Mouse (Mus musculus) lung, embryonic 14.5 days (tissue): ENCODE data around the gene Tns1. TPM values are rescaled to one million over a fixed set of nuclear protein-coding genes. Genes with fewer than 3 reads are reported as not detected.

Source experiments
- ATAC-seq: fragments of 200-750 bp; cut with Nextera tagmentation; 2 replicates; pipeline ENCODE4 v1.8.0; 2017; ENCODE audit warnings: mild to moderate bottlenecking, moderate TSS enrichment, moderate library complexity; ENCODE audit not compliant: insufficient read depth
- DNase-seq: peaks from one replicate; pipeline ENCODE4 v3.0.0-alpha.2; 2015
- H3K27ac ChIP-seq: fragments of 300-500 bp; sonication (generic); 2 replicates; pipeline ENCODE4 v1.5.1; 2014; ENCODE audit warnings: low read depth, mild to moderate bottlenecking, moderate library complexity
- H3K27me3 ChIP-seq: fragments of 300-500 bp; sonication (generic); 2 replicates; pipeline ENCODE4 v1.6.1; 2014; ENCODE audit warnings: low read length, control low read depth; ENCODE audit not compliant: insufficient read depth
- H3K36me3 ChIP-seq: fragments of 300-500 bp; sonication (generic); 2 replicates; pipeline ENCODE4 v1.6.1; 2014; ENCODE audit warnings: control low read depth; ENCODE audit not compliant: insufficient read depth
- H3K4me1 ChIP-seq: fragments of 300-500 bp; sonication (generic); 2 replicates; pipeline ENCODE4 v1.6.1; 2014; ENCODE audit warnings: antibody characterized with exemption, control low read depth; ENCODE audit not compliant: insufficient read depth
- H3K4me2 ChIP-seq: fragments of 300-500 bp; sonication (generic); 2 replicates; pipeline ENCODE4 v1.6.1; 2014; ENCODE audit warnings: mild to moderate bottlenecking
- H3K4me3 ChIP-seq: fragments of 300-500 bp; sonication (generic); 2 replicates; pipeline ENCODE4 v1.5.1; 2014; ENCODE audit warnings: low read depth, low read length
- H3K9ac ChIP-seq: fragments of 300-500 bp; sonication (generic); 2 replicates; pipeline ENCODE4 v1.6.1; 2014
- H3K9me3 ChIP-seq: fragments of 300-500 bp; sonication (generic); 2 replicates; pipeline ENCODE4 v1.6.1; 2016; ENCODE audit warnings: low read depth, low read length, control low read depth
- CTCF ChIP-seq: IDR thresholded peaks from 2 replicates; pipeline ENCODE4 v1.5.1; 2016; ENCODE audit warnings: antibody characterized with exemption, low read depth
- WGBS: fragments of 180-500 bp; shearing (Covaris S2); extraction: QIAGEN DNeasy Blood & Tissue Kit; methylation state at CpG from one replicate; pipeline ENCODE4 v1.1.7; 2014; 5-methylcytosine and 5-hydroxymethylcytosine counted together
- polyA plus RNA-seq: library from polyadenylated mRNA; unstranded; fragments of >200 nt; fragmentation: Nextera tagmentation; extraction: Ambion mirVana; gene quantifications from 2 replicates; pipeline ENCODE4 v1.2.1, GENCODE M21; 2014

Gene Tns1
- polyA plus RNA-seq, 1 experiment from 2014 or later: 95.2 TPM

GRCm38 (mm10) chr1:74043584-74044105, 80.6 kb downstream of the Tns1 start:
- no peak for ATAC-seq
- H3K4me3 ChIP-seq: no peak overlapping the region
- 26% methylated on average over 4 of the region's 4 CpGs for WGBS
- no peak for DNase-seq
- no peaks in the 10 kb centered on the region for H3K9me3 ChIP-seq
- no peaks in the 10 kb centered on the region for H3K27me3 ChIP-seq
- peak overlapping the region; percentile 40; the same call in 1 of the 2 replicates for H3K27ac ChIP-seq
- TF ChIP-seq CTCF: no peak
- H3K4me2 ChIP-seq: no peak overlapping the region
- no peak overlapping the region for H3K9ac ChIP-seq
- no peaks in the 10 kb centered on the region for H3K36me3 ChIP-seq
- H3K4me1 ChIP-seq: peaks cover 53% of the 10 kb centered on the region

GRCm38 (mm10) chr1:74042711-74043467, 81.4 kb downstream of the Tns1 start:
- ATAC-seq (0 out of 2 replicates have a peak, but pooled peaks have one; percentile 8), DNase-seq (no peak)
- no peaks in the 10 kb centered on the region for H3K27me3 ChIP-seq
- WGBS: 40% methylated on average over 3 of the region's 3 CpGs
- no peak overlapping the region for H3K9ac ChIP-seq
- no peak for TF ChIP-seq CTCF
- peaks cover 49% of the 10 kb centered on the region for H3K4me1 ChIP-seq
- peak overlapping the region; percentile 62; the same call in 1 of the 2 replicates for H3K27ac ChIP-seq
- no peaks in the 10 kb centered on the region for H3K36me3 ChIP-seq
- H3K4me2 ChIP-seq: no peak overlapping the region; the same call in 1 of the 2 replicates
- no peak overlapping the region for H3K4me3 ChIP-seq
- H3K9me3 ChIP-seq: no peaks in the 10 kb centered on the region

- Histone ChIP-seq H3K4me2 (0 out of 2 replicates have a peak overlapping the region, but pooled peaks have one; percentile 13), H3K27ac (peak overlapping the region; percentile 62), H3K9ac (no peak overlapping the region), H3K4me1 (peaks cover 43% of the 10 kb centered on the region), H3K36me3 (no peaks in the 10 kb centered on the region), H3K27me3 (no peaks in the 10 kb centered on the region), H3K4me3 (no peak overlapping the region), H3K9me3 (no peaks in the 10 kb centered on the region)
- 15% methylated on average over 8 of the region's 8 CpGs for WGBS
- no peak for TF ChIP-seq CTCF
- DNase-seq (peak; percentile 60), ATAC-seq (peak; percentile 40)
Measured at GRCm38 (mm10) chr1:74041692-74042091, 82.6 kb downstream of the Tns1 start.

- Histone ChIP-seq H3K27ac (peak overlapping the region; percentile 62), H3K4me1 (peaks cover 44% of the 10 kb centered on the region), H3K4me3 (no peak overlapping the region), H3K27me3 (no peaks in the 10 kb centered on the region), H3K4me2 (no peak overlapping the region), H3K36me3 (no peaks in the 10 kb centered on the region), H3K9ac (no peak overlapping the region), H3K9me3 (no peaks in the 10 kb centered on the region)
- no peak for ATAC-seq
- 51% methylated on average over 7 of the region's 7 CpGs for WGBS
- no peak for DNase-seq
- no peak for TF ChIP-seq CTCF
Measured at GRCm38 (mm10) chr1:74041178-74041577, 83.1 kb downstream of the Tns1 start.

GRCm38 (mm10) chr1:74036560-74037390, 87.5 kb downstream of the Tns1 start:
- peak; percentile 62 for ATAC-seq

GRCm38 (mm10) chr1:74035912-74036489, 88.2 kb downstream of the Tns1 start:
- peak overlapping the region; percentile 73 for H3K4me2 ChIP-seq
- H3K36me3 ChIP-seq: no peaks in the 10 kb centered on the region
- H3K27ac ChIP-seq: peak overlapping the region; percentile 69; the same call in 1 of the 2 replicates
- H3K4me1 ChIP-seq: peaks cover 35% of the 10 kb centered on the region
- ATAC-seq: no peak
- H3K9me3 ChIP-seq: no peaks in the 10 kb centered on the region
- peak overlapping the region; percentile 50 for H3K4me3 ChIP-seq
- no peak for TF ChIP-seq CTCF
- 39% methylated on average over 3 of the region's 3 CpGs for WGBS
- H3K9ac ChIP-seq: peak overlapping the region; percentile 58
- no peaks in the 10 kb centered on the region for H3K27me3 ChIP-seq
- no peak for DNase-seq

More at GRCm38 (mm10) chr1:74036560-74037390, 87.5 kb downstream of the Tns1 start:
- H3K4me3 ChIP-seq: peak overlapping the region; percentile 50
- H3K9me3 ChIP-seq: no peaks in the 10 kb centered on the region
- peak overlapping the region; percentile 69 for H3K27ac ChIP-seq
- peak overlapping the region; percentile 58 for H3K9ac ChIP-seq
- 2% methylated on average over 40 of the region's 40 CpGs for WGBS
- H3K27me3 ChIP-seq: no peaks in the 10 kb centered on the region
- peak overlapping the region; percentile 73 for H3K4me2 ChIP-seq
- H3K36me3 ChIP-seq: no peaks in the 10 kb centered on the region
- peak; percentile 74 for DNase-seq
- peaks cover 35% of the 10 kb centered on the region for H3K4me1 ChIP-seq
- peak; percentile 56; the same call in 1 of the 2 replicates for TF ChIP-seq CTCF
